ENCODE assay signal across 14 mouse cellular contexts in genomic region chr14:95949512-95949911, GRCm38 (mm10).
A peak's percentile ranks its signal among the peaks of the same experiment; 100 is the strongest.
DNase-seq lines count a peak whose midpoint lies in the region; ATAC-seq and TF ChIP-seq lines count a peak whose summit lies in the region.
"Had no signal": no experiment of that assay in that cellular context is flagged by ENCODE, and none has a peak within 500 bp of the region (broad histone marks: within the 10 kb centered on the region; RNA-seq: fewer than 3 reads in every experiment).

No protein-coding gene starts in this region.

- no peaks in the 10 kb centered on the region for H3K9me3 ChIP-seq in hindbrain, postnatal 0 days (ENCODE audit: low read length)
- no peaks in the 10 kb centered on the region for H3K9me3 ChIP-seq in hindbrain, embryonic 16.5 days (ENCODE audit: control insufficient read depth, low read length)
- no peaks in the 10 kb centered on the region for H3K9me3 ChIP-seq in midbrain, embryonic 11.5 days (ENCODE audit: control insufficient read depth, low read length)
- no peaks in the 10 kb centered on the region for H3K9me3 ChIP-seq in midbrain, embryonic 16.5 days (replicated peaks; ENCODE audit: control insufficient read depth, low read length, poor library complexity, severe bottlenecking)
- H3K9me3 ChIP-seq: forebrain, embryonic 15.5 days had no signal

- H3K27ac ChIP-seq in cerebellum, adult 2 months (ENCODE audit: insufficient read depth, low read length), result no peak overlapping the region
- no peak overlapping the region for H3K27ac ChIP-seq in hindbrain, postnatal 0 days
- no peak overlapping the region for H3K27ac ChIP-seq in hindbrain, embryonic 16.5 days (ENCODE audit: low read depth, low read length)
- H3K27ac ChIP-seq in midbrain, embryonic 11.5 days (ENCODE audit: low read depth, low read length), result no peak overlapping the region
- no peak overlapping the region for H3K27ac ChIP-seq in midbrain, embryonic 16.5 days (ENCODE audit: low read length)
- H3K27ac ChIP-seq: forebrain, embryonic 15.5 days had no signal

- H3K36me3 ChIP-seq in hindbrain, postnatal 0 days (ENCODE audit: insufficient read depth, low read length), result no peaks in the 10 kb centered on the region
- no peaks in the 10 kb centered on the region for H3K36me3 ChIP-seq in hindbrain, embryonic 16.5 days (ENCODE audit: control insufficient read depth, insufficient read depth, low read length)
- no peaks in the 10 kb centered on the region for H3K36me3 ChIP-seq in midbrain, embryonic 11.5 days (ENCODE audit: control insufficient read depth, insufficient read depth, low read length)
- H3K36me3 ChIP-seq in midbrain, embryonic 16.5 days (ENCODE audit: control insufficient read depth, insufficient read depth, low read length), result no peaks in the 10 kb centered on the region
- H3K36me3 ChIP-seq: forebrain, embryonic 15.5 days had no signal

- H3K4me3 ChIP-seq in cerebellum, adult 2 months (replicated peaks; ENCODE audit: insufficient read depth, low read depth, low read length), result no peak overlapping the region
- no peak overlapping the region for H3K4me3 ChIP-seq in hindbrain, postnatal 0 days (ENCODE audit: low read length)
- no peak overlapping the region for H3K4me3 ChIP-seq in hindbrain, embryonic 16.5 days (ENCODE audit: low read length)
- H3K4me3 ChIP-seq in midbrain, embryonic 11.5 days (ENCODE audit: low read depth, low read length), result no peak overlapping the region
- H3K4me3 ChIP-seq in midbrain, embryonic 16.5 days (ENCODE audit: low read depth, low read length), result no peak overlapping the region
- H3K4me3 ChIP-seq: forebrain, embryonic 15.5 days; myocyte had no signal

- no peak for DNase-seq in cerebellum, adult 2 months
- DNase-seq in cerebellum, postnatal 4 days (ENCODE audit: low spot score in 2 of 2), result no peak
- DNase-seq in hindbrain, postnatal 0 days (ENCODE audit: low spot score), result peak; percentile 56
- peak; percentile 83 for DNase-seq in midbrain, embryonic 11.5 days (ENCODE audit: low spot score, missing footprints)
- peak; percentile 57 for DNase-seq in retina, embryonic 14.5 days (ENCODE audit: low spot score)
- DNase-seq in yolk sac, embryonic 10.5 days (ENCODE audit: low spot score), result no peak
- DNase-seq: adrenal gland, adult 8-10 months; gastrocnemius, postnatal 36 days; heart, postnatal 10 days; kidney, adult 18-20 months had no signal

- H3K4me2 ChIP-seq in hindbrain, postnatal 0 days (ENCODE audit: low read depth, low read length), result no peak overlapping the region
- H3K4me2 ChIP-seq in hindbrain, embryonic 16.5 days (ENCODE audit: low read length), result no peak overlapping the region
- H3K4me2 ChIP-seq in midbrain, embryonic 11.5 days, result no peak overlapping the region
- no peak overlapping the region for H3K4me2 ChIP-seq in midbrain, embryonic 16.5 days (ENCODE audit: low read length)
- H3K4me2 ChIP-seq: forebrain, embryonic 15.5 days had no signal

- ATAC-seq in hindbrain, postnatal 0 days, result no peak
- no peak for ATAC-seq in hindbrain, embryonic 16.5 days
- ATAC-seq in midbrain, embryonic 11.5 days (ENCODE audit: low FRiP score), result no peak
- no peak for ATAC-seq in midbrain, embryonic 16.5 days
- ATAC-seq: forebrain, embryonic 15.5 days had no signal

- 0 out of 2 replicates have a peak, but pooled peaks have one; percentile 5 for TF ChIP-seq CTCF in cerebellum, adult 2 months (IDR thresholded peaks at IDR 0.05; ENCODE audit: borderline replicate concordance, insufficient read depth, low read depth, low read length)
- TF ChIP-seq CTCF in hindbrain, postnatal 0 days (IDR thresholded peaks at IDR 0.05; ENCODE audit: low read depth), result peak; percentile 62

- WGBS in cerebellum, adult 2 months, result 41% methylated on average over 2 of the region's 2 CpGs
- 51% methylated on average over 2 of the region's 2 CpGs for WGBS in hindbrain, postnatal 0 days
- 61% methylated on average over 2 of the region's 2 CpGs for WGBS in hindbrain, embryonic 16.5 days
- WGBS in midbrain, embryonic 11.5 days, result 63% methylated on average over 2 of the region's 2 CpGs
- WGBS in midbrain, embryonic 16.5 days, result 50% methylated on average over 2 of the region's 2 CpGs

- no peaks in the 10 kb centered on the region for H3K4me1 ChIP-seq in cerebellum, adult 2 months (ENCODE audit: control insufficient read depth, insufficient read depth, low read length)
- no peaks in the 10 kb centered on the region for H3K4me1 ChIP-seq in hindbrain, postnatal 0 days (ENCODE audit: insufficient read depth, low read length)
- H3K4me1 ChIP-seq in hindbrain, embryonic 16.5 days (ENCODE audit: control insufficient read depth, insufficient read depth, low read depth, low read length), result no peaks in the 10 kb centered on the region
- H3K4me1 ChIP-seq in midbrain, embryonic 11.5 days (ENCODE audit: control insufficient read depth, insufficient read depth, low read length), result no peaks in the 10 kb centered on the region
- H3K4me1 ChIP-seq in midbrain, embryonic 16.5 days (ENCODE audit: control insufficient read depth, insufficient read depth, low read length), result no peaks in the 10 kb centered on the region
- H3K4me1 ChIP-seq: forebrain, embryonic 15.5 days had no signal

- no peak for TF ChIP-seq POLR2A in cerebellum, adult 2 months (IDR thresholded peaks at IDR 0.05; ENCODE audit: borderline replicate concordance, insufficient read depth, low read length)

- no peak overlapping the region for H3K9ac ChIP-seq in hindbrain, postnatal 0 days (replicated peaks; ENCODE audit: low read length)
- H3K9ac ChIP-seq in hindbrain, embryonic 16.5 days (ENCODE audit: low read depth, low read length), result no peak overlapping the region
- no peak overlapping the region for H3K9ac ChIP-seq in midbrain, embryonic 11.5 days (ENCODE audit: low read length)
- H3K9ac ChIP-seq in midbrain, embryonic 16.5 days (ENCODE audit: low read depth, low read length), result no peak overlapping the region
- H3K9ac ChIP-seq: forebrain, embryonic 15.5 days had no signal

- no peaks in the 10 kb centered on the region for H3K27me3 ChIP-seq in cerebellum, adult 2 months (ENCODE audit: control insufficient read depth, insufficient read depth, low read length)
- H3K27me3 ChIP-seq in hindbrain, postnatal 0 days (ENCODE audit: insufficient read depth, low read length), result no peaks in the 10 kb centered on the region
- H3K27me3 ChIP-seq in hindbrain, embryonic 16.5 days (replicated peaks; ENCODE audit: control insufficient read depth, insufficient read depth, low read length), result no peaks in the 10 kb centered on the region
- no peaks in the 10 kb centered on the region for H3K27me3 ChIP-seq in midbrain, embryonic 11.5 days (ENCODE audit: control insufficient read depth, insufficient read depth, low read length)
- H3K27me3 ChIP-seq in midbrain, embryonic 16.5 days (ENCODE audit: control insufficient read depth, insufficient read depth, low read depth, low read length), result no peaks in the 10 kb centered on the region
- H3K27me3 ChIP-seq: forebrain, embryonic 15.5 days had no signal

Comparison
In these comparisons a context has a peak if more than half of its experiments do, and no peak if none do; other contexts are left out.
1. DNase-seq: peak in hindbrain, postnatal 0 days (single experiment), midbrain, embryonic 11.5 days (single experiment) and retina, embryonic 14.5 days (single experiment); none in cerebellum, adult 2 months (0 of 2), cerebellum, postnatal 4 days (0 of 2) and yolk sac, embryonic 10.5 days (single experiment).